Mouse (Mus musculus): ENCODE results near the gene Cnnm3. TPM values are rescaled to one million over a fixed set of nuclear protein-coding genes. Genes with fewer than 3 reads are reported as not detected.
A peak's percentile ranks its signal among the peaks of the same experiment; 100 is the strongest.

Gene Cnnm3
- polyA plus RNA-seq, 1 experiment from 2014 or later, result 2.5 TPM

DNA sequence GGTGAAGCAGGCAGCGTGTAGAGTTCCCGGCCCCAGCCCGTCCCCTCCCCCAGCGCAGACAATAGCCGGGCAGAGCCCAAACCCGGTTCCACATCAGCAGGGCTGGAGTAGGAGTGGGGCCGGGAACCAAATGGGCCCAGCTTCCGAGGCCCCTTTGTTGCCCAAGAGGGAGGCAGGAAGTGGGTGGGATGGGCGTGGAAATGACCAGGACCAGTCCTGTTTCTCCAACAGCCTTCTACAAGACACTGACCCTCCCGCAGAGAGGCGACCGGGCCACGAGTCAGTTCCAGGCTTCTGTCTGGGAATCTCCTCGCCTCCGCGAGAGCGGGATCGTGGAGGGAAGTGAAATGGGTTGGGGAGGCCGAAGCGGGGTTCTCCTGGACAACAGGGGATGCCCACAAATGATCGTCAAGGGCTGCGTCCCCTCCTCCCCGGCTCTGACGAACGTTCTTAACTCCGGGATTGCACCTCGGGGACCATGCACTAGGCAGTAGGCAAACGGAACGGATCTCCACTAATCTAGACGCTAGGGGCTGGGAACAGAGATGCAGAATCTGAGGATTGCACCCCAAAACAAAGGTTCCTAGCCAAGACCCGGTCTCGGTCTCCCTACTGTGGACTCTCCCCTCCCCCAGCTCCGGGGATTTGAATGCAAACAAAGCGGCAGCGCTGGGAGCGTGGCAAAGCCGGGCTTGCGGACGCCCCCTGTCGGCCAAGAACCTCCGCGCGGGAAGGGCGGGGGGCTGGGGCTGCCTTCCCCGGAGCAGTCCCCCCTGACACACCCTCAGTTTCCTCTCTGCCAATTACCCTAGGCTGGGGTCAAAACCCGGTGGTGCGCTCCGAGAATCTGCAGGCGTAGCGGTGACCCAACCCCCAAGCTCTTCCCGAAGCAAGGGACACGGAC lies 45.1 kb downstream of the Cnnm3 start:
- Histone ChIP-seq H3K27me3 (ENCODE audit: insufficient read depth, poor library complexity, severe bottlenecking) (0 out of 2 replicates have a peak, but pooled peaks cover 6% of the 10 kb centered on the region), H3K27ac (peak overlapping the region; percentile 98), H3K4me1 (peaks cover 60% of the 10 kb centered on the region), H3K36me3 (peaks cover 32% of the 10 kb centered on the region), H3K4me3 (peak overlapping the region; percentile 90), H3K9me3 (no peaks in the 10 kb centered on the region)
- DNase-seq (ENCODE audit: low spot score), result peak; percentile 94
- under 1% methylated on average over 52 of the region's 52 CpGs for WGBS

GRCm38 (mm10) chr1:36557457-36558011 lies 45.9 kb downstream of the Cnnm3 start:
- Histone ChIP-seq H3K36me3 (peaks cover 25% of the 10 kb centered on the region), H3K9me3 (no peaks in the 10 kb centered on the region), H3K4me1 (peaks cover 67% of the 10 kb centered on the region), H3K4me3 (peak overlapping the region; percentile 90), H3K27ac (peak overlapping the region; percentile 98), H3K27me3 (ENCODE audit: insufficient read depth, poor library complexity, severe bottlenecking) (0 out of 2 replicates have a peak, but pooled peaks cover 6% of the 10 kb centered on the region)
- DNase-seq (ENCODE audit: low spot score), result no peak
- WGBS, result under 1% methylated on average over 48 of the region's 48 CpGs

GRCm38 (mm10) chr1:36558031-36558993 lies 46.6 kb downstream of the Cnnm3 start, which contains the start of gene Sema4c:
Gene Sema4c (minus strand): TSS chr1:36558349.
- H3K9me3 ChIP-seq, result no peaks in the 10 kb centered on the region
- peaks cover 17% of the 10 kb centered on the region for H3K36me3 ChIP-seq
- peak within 1 kb of the TSS; percentile 90 for H3K4me3 ChIP-seq
- DNase-seq (ENCODE audit: low spot score), result peak; percentile 92
- peaks cover 75% of the 10 kb centered on the region for H3K4me1 ChIP-seq
- WGBS, result under 1% methylated on average over 68 of the region's 69 CpGs
- H3K27ac ChIP-seq, result peak within 1 kb of the TSS; percentile 98
- 0 out of 2 replicates have a peak, but pooled peaks cover 6% of the 10 kb centered on the region for H3K27me3 ChIP-seq (ENCODE audit: insufficient read depth, poor library complexity, severe bottlenecking)

DNA sequence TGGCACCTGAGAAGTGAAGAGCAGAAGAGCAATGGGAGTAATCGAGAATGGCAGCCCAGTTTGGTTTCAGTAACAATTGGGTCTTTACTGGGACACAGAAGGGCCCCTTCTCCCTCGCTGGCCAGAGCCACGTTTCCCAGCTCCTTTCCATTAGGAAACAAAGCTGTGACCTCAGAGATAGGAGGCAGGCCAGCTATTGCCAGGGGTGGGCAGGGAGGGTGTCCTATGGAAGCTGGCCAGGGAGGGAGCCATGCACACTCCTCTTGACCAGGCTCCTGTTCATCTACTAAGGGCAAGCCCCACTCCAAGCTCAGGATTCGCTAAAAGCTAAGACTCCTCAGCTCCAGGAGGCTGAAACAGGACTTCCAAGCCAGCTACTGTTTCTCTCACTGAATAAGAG lies 47.6 kb downstream of the Cnnm3 start:
- Histone ChIP-seq H3K27me3 (ENCODE audit: insufficient read depth, poor library complexity, severe bottlenecking) (0 out of 2 replicates have a peak, but pooled peaks cover 6% of the 10 kb centered on the region), H3K9me3 (no peaks in the 10 kb centered on the region), H3K36me3 (peaks cover 8% of the 10 kb centered on the region), H3K27ac (peak overlapping the region; percentile 98), H3K4me3 (peak overlapping the region; percentile 90), H3K4me1 (peaks cover 80% of the 10 kb centered on the region)
- 5% methylated on average over 4 of the region's 4 CpGs for WGBS
- DNase-seq (ENCODE audit: low spot score), result no peak

- H3K27ac ChIP-seq, result peak overlapping the region; percentile 98; the same call in 1 of the 2 replicates
- peaks cover 80% of the 10 kb centered on the region for H3K4me1 ChIP-seq
- 0 out of 2 replicates have a peak, but pooled peaks cover 1% of the 10 kb centered on the region for H3K36me3 ChIP-seq
- H3K27me3 ChIP-seq (ENCODE audit: insufficient read depth, poor library complexity, severe bottlenecking), result 0 out of 2 replicates have a peak, but pooled peaks cover 6% of the 10 kb centered on the region
- no peaks in the 10 kb centered on the region for H3K9me3 ChIP-seq
- DNase-seq (ENCODE audit: low spot score), result no peak
- H3K4me3 ChIP-seq, result no peak overlapping the region
- WGBS, result 50% methylated on average over 5 of the region's 5 CpGs
These were observed 48.2 kb downstream of the Cnnm3 start for GRCm38 (mm10) chr1:36559888-36560287.

GRCm38 (mm10) chr1:36560903-36561302 lies 49.2 kb downstream of the Cnnm3 start:
- Histone ChIP-seq H3K36me3 (no peaks in the 10 kb centered on the region), H3K4me3 (no peak overlapping the region), H3K9me3 (no peaks in the 10 kb centered on the region), H3K4me1 (peaks cover 75% of the 10 kb centered on the region), H3K27me3 (ENCODE audit: insufficient read depth, poor library complexity, severe bottlenecking) (0 out of 2 replicates have a peak, but pooled peaks cover 6% of the 10 kb centered on the region), H3K27ac (peak overlapping the region; percentile 47; the same call in 1 of the 2 replicates)
- 45% methylated on average over 6 of the region's 6 CpGs for WGBS
- no peak for DNase-seq (ENCODE audit: low spot score)

- Histone ChIP-seq H3K9me3 (no peaks in the 10 kb centered on the region), H3K36me3 (no peaks in the 10 kb centered on the region), H3K27me3 (ENCODE audit: insufficient read depth, poor library complexity, severe bottlenecking) (0 out of 2 replicates have a peak, but pooled peaks cover 6% of the 10 kb centered on the region), H3K4me3 (no peak overlapping the region), H3K4me1 (peaks cover 82% of the 10 kb centered on the region), H3K27ac (peak overlapping the region; percentile 47)
- 48% methylated on average over 4 of the region's 4 CpGs for WGBS
- no peak for DNase-seq (ENCODE audit: low spot score)
These were observed 50.7 kb downstream of the Cnnm3 start for GRCm38 (mm10) chr1:36562388-36562787.

DNA sequence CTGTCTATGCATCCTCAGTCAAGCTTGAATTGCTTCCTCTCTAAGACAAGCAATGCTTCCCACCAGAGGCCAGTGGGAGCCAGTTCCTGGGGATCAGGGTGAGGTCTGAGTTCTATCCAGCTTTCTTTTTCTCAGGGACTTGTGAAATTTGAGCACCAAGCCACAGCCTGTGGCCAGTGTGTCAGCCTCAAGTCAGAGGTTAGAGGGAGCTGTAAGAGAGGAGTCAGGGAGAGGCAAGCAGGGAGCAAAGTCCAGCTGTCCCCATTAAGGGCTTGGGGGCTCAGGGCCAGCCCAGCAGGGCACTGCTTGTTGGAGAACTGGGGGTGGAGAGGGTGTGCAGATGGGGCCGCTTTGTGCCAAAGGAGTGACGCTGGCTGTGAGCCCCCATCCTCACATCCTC lies 51.5 kb downstream of the Cnnm3 start:
- Histone ChIP-seq H3K36me3 (no peaks in the 10 kb centered on the region), H3K27me3 (ENCODE audit: insufficient read depth, poor library complexity, severe bottlenecking) (0 out of 2 replicates have a peak, but pooled peaks cover 6% of the 10 kb centered on the region), H3K27ac (peak overlapping the region; percentile 47), H3K4me3 (no peak overlapping the region), H3K9me3 (no peaks in the 10 kb centered on the region), H3K4me1 (peaks cover 85% of the 10 kb centered on the region)
- WGBS, result 72% methylated on average over 2 of the region's 2 CpGs
- no peak for DNase-seq (ENCODE audit: low spot score)

GRCm38 (mm10) chr1:36563632-36564031 lies 52.0 kb downstream of the Cnnm3 start:
- H3K4me3 ChIP-seq, result no peak overlapping the region
- no peak overlapping the region for H3K27ac ChIP-seq
- WGBS, result 72% methylated on average over 4 of the region's 4 CpGs
- no peaks in the 10 kb centered on the region for H3K36me3 ChIP-seq
- peaks cover 85% of the 10 kb centered on the region for H3K4me1 ChIP-seq
- H3K27me3 ChIP-seq (ENCODE audit: insufficient read depth, poor library complexity, severe bottlenecking), result 0 out of 2 replicates have a peak, but pooled peaks cover 5% of the 10 kb centered on the region
- H3K9me3 ChIP-seq, result no peaks in the 10 kb centered on the region
- DNase-seq (ENCODE audit: low spot score), result no peak

- WGBS, result 60% methylated on average over 6 of the region's 6 CpGs
- H3K4me1 ChIP-seq, result peaks cover 81% of the 10 kb centered on the region
These were observed 52.4 kb downstream of the Cnnm3 start for GRCm38 (mm10) chr1:36564101-36564500.

GRCm38 (mm10) chr1:36566425-36566824 lies 54.8 kb downstream of the Cnnm3 start:
- Histone ChIP-seq H3K36me3 (no peaks in the 10 kb centered on the region), H3K27ac (peak overlapping the region; percentile 56; the same call in 1 of the 2 replicates), H3K4me3 (no peak overlapping the region), H3K27me3 (ENCODE audit: insufficient read depth, poor library complexity, severe bottlenecking) (no peaks in the 10 kb centered on the region), H3K4me1 (peaks cover 84% of the 10 kb centered on the region), H3K9me3 (no peaks in the 10 kb centered on the region)
- 18% methylated on average over 2 of the region's 2 CpGs for WGBS
- DNase-seq (ENCODE audit: low spot score), result no peak

More at GRCm38 (mm10) chr1:36564101-36564500, 52.4 kb downstream of the Cnnm3 start:
- DNase-seq (ENCODE audit: low spot score), result no peak
- Histone ChIP-seq H3K36me3 (no peaks in the 10 kb centered on the region), H3K4me3 (no peak overlapping the region), H3K27me3 (ENCODE audit: insufficient read depth, poor library complexity, severe bottlenecking) (0 out of 2 replicates have a peak, but pooled peaks cover under 1% of the 10 kb centered on the region), H3K27ac (peak overlapping the region; percentile 71), H3K9me3 (no peaks in the 10 kb centered on the region)
